Mouse (Mus musculus) layer of hippocampus, adult 9-11 months (tissue): Measurements from ENCODE around the gene Abcd3.

Experiments used
- DNase-seq: peaks from one replicate; pipeline ENCODE4 v3.0.0; 2022

The Abcd3 gene

DNA sequence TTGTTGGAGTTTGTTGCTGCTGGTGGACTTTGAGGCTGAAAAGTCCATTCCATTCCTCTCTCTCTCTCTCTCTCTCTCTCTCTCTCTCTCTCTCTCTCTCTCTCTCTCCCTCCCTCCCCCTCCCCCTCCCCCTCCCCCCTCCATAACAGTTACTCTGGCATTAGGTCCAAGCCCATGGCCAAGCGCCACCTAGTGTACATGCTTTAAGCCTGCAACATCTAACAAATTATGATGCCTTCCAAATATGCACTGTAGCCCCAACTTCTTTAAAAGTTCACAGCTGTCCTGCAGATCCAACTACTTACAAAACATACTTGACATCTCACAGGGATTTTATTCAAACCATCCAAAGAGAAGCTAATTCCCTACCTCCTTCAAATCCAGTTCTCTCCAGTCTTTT is 77.6 kb downstream of the Abcd3 start:
- DNase-seq = no peak

DNA sequence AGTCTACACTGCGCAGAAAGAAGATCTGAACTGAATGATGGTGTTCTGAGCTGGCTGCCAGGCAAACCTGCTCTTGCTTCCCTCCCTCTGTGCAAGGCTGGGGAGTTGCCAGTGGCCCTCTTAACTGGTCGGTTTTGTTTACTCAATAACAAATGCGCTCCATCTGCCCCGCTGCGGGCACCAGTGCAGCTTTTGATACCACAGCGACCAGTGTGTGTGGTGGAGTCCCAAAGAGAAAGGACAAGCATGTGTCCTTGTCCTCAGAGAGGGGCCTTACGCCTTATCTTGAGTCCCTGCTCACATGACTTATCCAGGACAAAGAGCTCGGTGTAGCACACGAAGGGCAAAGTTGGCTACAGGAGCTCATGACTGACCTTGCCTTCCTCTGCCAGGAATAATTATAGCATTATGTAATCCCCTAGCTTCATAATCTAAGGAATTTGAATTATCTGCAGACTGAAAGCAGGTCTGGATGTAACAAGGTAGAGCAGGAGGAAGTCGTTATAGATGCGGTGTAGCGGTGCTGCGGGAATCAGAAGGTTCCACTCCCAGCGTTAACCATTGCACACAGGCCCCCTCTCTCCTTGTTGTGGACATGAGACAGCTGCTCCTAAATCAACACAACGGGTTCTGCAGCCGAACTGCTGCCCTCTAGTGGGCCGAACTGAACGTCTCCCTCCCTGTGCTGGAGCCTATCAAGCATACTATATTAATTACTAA is 78.9 kb downstream of the Abcd3 start:
- peak; percentile 84 for DNase-seq

DNA sequence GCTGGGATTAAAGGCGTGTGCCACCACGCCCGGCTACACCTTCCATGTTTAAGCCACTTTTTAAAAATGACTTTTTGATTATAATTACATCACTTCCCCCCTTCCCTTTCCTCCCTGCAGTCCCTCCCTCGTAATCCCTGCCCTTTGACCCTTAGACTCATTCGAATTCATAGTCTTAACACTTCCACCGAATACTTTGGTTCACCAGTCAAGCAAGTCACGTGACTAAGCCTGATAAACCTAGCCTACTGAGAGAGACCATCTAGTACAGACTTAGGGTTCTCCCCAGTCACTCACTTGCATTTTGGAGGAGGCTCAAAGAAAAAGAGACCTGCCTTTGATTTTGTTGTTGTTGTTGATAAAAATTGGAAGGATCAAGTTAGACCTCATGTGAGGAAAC is 79.6 kb downstream of the Abcd3 start:
- DNase-seq = no peak

DNA sequence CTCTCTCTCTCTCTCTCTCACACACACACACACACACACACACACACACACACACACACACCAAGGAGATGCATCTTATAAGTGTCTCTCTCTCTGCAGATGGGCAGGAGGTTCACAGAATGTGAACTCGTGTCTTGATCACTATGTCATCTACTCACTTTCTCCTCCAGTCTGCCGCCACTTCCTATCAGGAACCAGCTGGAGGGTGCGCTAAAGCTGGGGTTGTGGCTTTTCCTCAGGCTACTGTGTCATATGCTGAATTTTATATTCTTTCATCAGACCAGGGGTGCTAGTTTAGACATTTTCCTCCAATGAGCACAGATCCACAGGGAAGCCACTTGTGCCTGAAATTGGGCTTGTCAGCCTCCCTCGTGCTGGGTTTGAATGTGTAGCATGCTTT is 85.4 kb downstream of the Abcd3 start:
- DNase-seq = no peak

DNA sequence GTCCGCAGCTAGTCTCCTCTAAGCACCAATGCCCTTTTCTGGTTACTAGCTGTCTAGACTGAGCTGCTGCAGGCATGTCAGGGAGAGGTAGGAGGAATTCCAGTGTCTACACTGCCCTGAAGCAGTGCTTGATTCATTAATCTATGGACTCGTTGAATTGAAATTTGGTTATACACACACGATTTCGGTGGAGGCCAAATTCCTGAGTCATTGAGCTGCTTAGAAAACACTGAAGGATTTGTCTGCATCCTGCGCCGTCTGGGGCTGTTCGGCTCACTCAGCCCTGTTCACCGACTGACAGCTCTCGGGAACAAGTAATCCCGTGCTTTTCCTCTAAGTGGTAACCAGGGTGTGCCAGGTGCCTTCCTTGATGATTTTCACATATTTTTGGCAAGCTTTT is 89.5 kb downstream of the Abcd3 start:
- DNase-seq = no peak

DNA sequence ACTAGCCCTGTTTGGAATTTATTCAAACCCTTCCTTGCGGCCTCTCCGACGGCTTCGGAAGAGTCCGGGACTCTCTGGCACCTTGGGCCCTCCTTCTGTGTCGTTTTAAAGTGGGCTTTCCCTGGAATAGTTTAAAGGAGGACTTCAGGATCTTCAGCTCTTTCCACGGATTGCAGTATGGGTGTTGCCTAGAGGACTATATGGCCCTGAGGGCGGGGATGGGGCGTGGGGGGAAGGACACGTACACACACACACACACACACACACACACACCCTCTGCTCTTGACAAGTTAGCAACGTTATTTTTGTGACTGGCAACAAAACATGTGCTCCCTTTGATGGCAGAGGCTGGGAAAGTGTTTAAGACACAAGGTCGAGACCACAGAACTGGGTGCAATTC is 90.5 kb downstream of the Abcd3 start:
- DNase-seq = no peak

DNA sequence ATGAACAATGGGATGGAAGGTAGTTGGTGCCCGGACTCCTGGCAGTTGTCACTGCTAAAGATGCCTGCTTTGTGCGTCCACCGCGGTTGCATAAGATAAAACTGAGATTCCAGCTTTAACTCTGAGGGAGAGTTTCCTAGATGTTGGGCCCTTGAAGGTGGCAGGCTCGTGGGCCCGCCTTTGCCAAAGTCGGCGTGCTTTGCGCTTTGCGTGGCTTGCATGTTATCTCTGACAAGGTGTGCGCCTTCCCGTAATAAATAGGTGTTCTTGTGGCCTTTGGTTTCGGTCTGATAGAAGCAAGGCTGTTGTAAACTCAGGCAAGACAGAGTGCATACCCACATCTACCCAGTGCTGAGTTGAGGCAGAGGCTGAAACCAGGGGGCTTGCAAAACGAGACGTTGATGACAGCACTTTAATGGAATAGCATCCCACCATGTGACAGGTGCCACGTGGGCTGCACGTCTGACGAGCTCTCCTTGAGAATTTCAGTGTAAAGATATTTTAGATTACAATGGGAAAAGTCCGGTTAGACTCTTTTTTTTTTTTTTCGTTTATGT is 91.1 kb downstream of the Abcd3 start:
- no peak for DNase-seq

- peak; percentile 76 for DNase-seq
Observed at GRCm38 (mm10) chr3:121722971-121723844, 91.9 kb downstream of the Abcd3 start, which contains the start of gene F3. TSS of gene F3 (plus strand) at chr3:121723537.

DNA sequence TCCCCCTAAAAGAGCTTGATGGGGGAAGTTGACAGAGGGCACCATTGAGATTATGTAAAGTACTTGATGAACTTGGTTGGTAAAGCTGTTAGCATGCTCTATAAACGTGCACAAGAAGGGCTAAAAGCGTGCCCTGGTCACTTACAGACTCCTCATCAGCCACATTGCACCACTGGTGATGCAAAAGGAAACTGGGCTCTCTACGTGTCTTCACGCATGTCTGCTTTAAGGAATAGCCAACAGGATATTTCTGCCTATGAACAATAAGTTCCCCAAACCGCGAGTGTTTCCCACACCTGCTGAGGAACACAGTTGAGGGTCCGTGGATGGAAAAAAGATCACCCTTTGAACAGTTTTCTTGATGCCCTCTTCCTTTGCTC is 93.4 kb downstream of the Abcd3 start:
- no peak for DNase-seq

DNA sequence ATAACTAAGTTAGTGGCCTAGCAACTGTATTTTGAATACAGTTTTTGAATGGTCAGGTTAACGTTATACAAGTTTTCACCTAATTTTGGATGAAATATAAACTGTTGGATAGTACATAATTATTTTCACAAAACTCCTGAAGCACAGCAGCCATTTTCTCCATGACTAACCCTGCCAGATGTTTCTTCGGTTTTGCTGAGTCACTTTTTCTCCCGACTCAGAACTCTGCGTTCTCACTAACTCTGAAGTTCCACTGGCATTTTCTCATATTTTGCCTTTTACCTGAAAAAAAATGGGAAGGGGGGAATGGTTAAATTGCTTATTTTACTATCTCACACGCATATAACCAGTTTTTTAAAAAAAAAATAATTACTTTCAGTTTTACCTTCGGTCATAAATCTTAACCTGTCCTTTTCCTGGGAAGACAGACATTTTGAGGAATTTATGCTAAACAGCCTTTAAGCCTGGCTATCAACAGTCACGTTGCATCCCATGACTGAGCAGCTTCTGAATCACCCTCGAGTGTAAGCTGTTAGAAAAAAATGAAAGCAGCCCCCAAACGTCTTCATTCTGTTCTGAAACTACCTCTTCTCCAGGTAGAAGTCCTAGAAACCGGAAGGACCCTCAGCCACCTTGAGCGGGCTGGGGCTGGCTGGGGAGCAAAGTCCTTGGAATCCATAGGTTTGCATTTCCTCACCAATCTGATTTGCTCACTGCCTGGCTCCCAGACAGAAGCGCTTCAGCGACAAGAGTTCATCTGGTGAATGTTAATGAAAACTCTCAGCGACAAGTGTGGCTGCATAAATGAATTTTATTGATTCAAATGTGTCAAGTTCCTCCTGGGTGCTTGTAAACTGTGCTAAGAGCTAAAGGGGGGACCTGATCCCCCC is 94.1 kb downstream of the Abcd3 start:
- DNase-seq = no peak

DNA sequence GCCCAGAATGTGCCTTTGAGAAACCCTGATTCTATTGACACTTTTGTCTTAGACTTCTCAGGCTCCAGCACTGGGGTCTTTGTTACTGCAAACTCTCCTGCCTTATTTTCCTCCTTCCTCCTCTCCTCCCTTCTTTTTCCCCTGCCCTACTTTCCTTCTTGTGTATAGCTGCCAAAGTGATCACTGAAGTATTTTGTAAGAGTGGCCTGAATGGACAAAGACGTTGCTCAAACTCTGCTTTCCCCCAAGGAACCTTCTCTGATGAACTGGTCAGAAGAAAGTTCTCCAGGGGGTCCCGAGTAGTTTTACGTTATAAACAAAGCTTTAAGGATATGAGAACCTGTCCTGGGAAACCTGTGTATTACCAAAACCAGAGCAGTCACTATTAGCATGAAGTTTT is 95.4 kb downstream of the Abcd3 start:
- no peak for DNase-seq

- DNase-seq = no peak
Observed at GRCm38 (mm10) chr3:121718679-121719078, 96.4 kb downstream of the Abcd3 start.

DNA sequence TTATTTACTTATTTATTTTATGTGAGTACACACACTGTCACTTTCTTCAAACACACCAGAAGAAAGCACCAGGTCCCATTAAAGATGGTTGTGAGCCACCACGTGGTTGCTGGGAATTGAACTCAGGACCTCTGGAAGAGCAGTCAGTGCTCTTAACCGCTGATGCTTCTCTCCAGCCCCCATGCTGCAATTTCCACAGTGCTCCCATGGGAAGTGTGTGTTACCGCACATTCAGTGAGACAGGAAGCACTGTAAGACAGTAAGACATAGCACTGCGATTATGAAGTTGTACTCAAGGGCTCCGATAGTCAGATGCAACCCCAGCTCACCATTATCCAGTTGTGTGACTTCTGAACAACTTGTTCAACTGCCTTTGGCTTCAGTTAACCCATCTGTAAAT is 98.6 kb downstream of the Abcd3 start:
- DNase-seq = no peak

DNA sequence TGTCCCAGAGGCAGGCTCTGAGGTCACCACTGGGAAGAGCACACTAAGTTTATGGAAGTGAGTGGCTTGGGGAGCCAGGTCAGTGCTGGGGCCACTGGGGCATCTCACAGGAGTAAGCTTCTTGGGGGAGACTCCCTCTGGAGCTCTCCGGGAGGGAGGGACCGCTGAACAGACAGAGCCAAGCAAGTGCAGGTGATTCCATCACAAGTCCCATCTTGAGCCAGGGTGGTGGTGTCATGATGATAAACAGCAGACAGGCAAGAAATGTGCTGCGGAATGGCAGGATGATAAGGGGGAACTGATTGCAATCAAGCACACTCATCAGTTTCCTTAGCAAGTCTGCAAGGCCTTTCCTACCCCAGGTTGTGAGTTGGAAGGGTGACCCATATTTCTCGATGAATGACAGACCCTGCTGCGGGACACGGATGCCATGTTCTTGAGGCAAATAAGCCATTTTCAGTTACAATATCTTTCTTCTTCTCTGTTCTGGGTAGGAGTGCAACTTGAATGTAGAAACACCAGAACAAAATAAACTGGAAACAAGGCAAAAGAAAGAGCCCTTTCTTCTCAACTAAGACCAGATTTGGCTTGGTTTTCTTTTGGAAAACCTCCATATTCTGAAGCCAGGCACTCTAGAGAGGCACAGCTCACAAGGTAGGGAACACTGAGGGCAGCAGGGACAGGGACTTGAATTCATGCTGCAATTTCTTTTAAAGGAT is 99.2 kb downstream of the Abcd3 start:
- DNase-seq = peak; percentile 35

DNA sequence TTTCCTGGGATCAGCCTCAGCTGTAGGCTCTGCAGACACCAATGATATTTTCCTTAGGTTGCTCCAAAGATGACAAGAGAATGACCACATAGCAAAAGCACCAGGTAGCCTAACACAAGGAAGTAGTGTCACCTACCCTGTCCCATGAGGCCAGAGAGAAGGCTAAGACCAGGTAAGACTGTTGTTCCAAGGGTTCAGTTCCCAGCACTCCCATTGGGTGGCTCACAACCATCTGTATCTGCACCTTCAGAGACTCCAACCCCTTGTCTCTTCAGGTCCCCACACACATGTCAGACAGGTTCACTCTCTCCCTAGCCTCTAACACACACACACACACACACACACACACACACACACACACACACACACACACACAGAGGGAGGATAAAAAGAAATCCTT is 99.8 kb downstream of the Abcd3 start:
- DNase-seq = no peak

- DNase-seq = no peak
Observed at GRCm38 (mm10) chr3:121714461-121714860, 100.6 kb downstream of the Abcd3 start.

DNA sequence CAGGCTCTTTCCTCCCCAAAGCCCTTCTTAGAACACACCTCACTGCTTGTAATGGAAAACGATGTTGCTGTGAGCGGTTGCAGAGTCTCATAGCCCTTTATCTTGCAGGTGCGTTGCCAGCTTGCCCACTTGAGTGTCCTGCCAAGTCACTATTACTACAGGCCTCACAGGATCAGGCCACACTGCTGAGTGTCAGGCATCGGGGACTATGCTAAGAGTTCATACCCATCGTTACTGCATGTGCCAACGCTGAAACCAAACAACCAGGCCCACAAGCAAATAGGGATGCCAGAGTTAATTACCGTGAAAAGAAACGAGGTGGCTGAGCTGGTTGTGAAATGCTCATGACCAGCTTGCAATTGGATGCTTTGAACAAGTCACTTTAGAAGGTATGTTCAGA is 101.3 kb downstream of the Abcd3 start:
- no peak for DNase-seq

DNA sequence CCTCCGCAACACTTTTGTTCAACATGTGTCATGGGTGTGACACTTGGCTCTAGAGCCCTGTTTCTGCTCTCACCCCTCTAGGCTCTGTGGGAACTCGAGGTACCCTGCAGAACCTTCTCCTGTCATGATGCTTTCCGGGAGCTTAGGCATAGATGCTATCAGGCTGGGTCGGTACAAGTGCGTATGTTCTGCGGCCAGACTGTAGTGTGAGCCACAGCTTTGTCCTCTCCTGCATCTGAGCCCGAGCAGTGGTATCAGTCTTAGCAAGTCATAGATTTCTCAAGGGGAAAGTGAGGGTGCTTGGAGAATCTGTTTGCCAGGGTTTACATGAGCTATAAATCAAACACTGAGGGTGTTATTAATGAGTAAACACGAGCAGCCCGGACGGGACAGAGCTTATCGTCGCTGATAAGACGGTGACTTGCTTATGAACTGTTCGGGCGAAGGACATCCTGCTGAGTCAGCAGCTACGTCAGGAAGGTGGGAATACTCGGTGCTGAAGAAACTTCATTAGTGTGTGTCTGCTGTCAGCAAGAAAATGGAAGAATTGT is 101.9 kb downstream of the Abcd3 start:
- no peak for DNase-seq

GRCm38 (mm10) chr3:121712222-121712621 is 102.9 kb downstream of the Abcd3 start:
- no peak for DNase-seq

DNA sequence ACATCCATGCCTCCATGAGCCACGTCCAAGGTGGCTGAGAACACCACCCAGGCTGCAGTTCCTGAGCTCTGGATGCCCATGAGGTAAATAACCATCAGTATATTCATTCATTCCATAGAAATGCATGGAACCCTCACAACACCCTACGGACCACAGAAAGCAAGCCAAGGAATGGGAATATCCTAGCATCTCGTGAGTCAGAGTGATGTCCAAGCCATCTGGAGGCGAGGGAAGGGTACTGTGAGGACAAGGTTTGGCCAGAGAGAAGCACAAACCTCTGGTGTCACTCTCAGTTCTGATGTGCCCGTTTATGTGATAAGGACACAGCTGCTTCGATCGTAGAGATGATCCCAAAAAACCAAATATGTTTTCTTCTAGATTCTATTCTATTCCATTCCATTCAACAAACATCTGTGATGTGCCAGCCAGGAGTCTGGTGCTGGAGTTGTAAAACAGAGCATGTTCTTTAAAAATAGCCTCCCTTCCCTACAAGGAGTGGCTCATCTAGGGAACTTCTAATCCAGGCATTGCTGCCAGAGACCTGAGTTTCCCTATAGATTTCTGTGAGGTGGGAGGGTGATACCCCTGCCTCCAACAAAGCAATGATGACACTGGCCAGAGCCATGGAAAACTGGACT is 104.1 kb downstream of the Abcd3 start:
- DNase-seq = no peak
